Mouse (Mus musculus) heart, embryonic 11.5 days (tissue): Measurements from ENCODE around the gene Sarm1. TPM values are rescaled to one million over a fixed set of nuclear protein-coding genes. Genes with fewer than 3 reads are reported as not detected.

Experiments
- ATAC-seq: fragments of 200-750 bp; cut with Nextera tagmentation; replicated peaks from 2 replicates; pipeline ENCODE4 v1.8.0; 2017; ENCODE audit warnings: moderate library complexity; ENCODE audit not compliant: insufficient number of reproducible peaks, low FRiP score, low TSS enrichment
- H3K27ac ChIP-seq: fragments of 300-500 bp; sonication (generic); 2 replicates; pipeline ENCODE4 v1.5.1; 2014; ENCODE audit warnings: mild to moderate bottlenecking, low read depth, low read length
- H3K27me3 ChIP-seq: fragments of 300-500 bp; sonication (generic); 2 replicates; pipeline ENCODE4 v1.6.1; 2014; ENCODE audit warnings: mild to moderate bottlenecking, low read length, mixed read lengths; ENCODE audit not compliant: control insufficient read depth, insufficient read depth
- H3K36me3 ChIP-seq: fragments of 300-500 bp; sonication (generic); 2 replicates; pipeline ENCODE4 v1.6.1; 2014; ENCODE audit warnings: mild to moderate bottlenecking, low read length, moderate library complexity, mixed read lengths; ENCODE audit not compliant: control insufficient read depth, insufficient read depth
- H3K4me1 ChIP-seq: fragments of 300-500 bp; sonication (generic); 2 replicates; pipeline ENCODE4 v1.6.1; 2014; ENCODE audit warnings: low read length; ENCODE audit not compliant: control insufficient read depth, insufficient read depth
- H3K4me2 ChIP-seq: fragments of 300-500 bp; sonication (generic); 2 replicates; pipeline ENCODE4 v1.6.1; 2014; ENCODE audit warnings: mild to moderate bottlenecking, moderate library complexity
- H3K4me3 ChIP-seq: fragments of 300-500 bp; sonication (generic); 2 replicates; pipeline ENCODE4 v1.5.1; 2014; ENCODE audit warnings: low read depth, low read length
- H3K9ac ChIP-seq: fragments of 300-500 bp; sonication (generic); 2 replicates; pipeline ENCODE4 v1.6.1; 2014; ENCODE audit warnings: mild to moderate bottlenecking, low read depth, low read length, moderate library complexity
- H3K9me3 ChIP-seq: fragments of 300-500 bp; sonication (generic); replicated peaks from 2 replicates; pipeline ENCODE4 v1.6.1; 2016; ENCODE audit warnings: low read length; ENCODE audit not compliant: control insufficient read depth
- WGBS: fragments of 180-500 bp; shearing (Covaris S2); extraction: QIAGEN DNeasy Blood & Tissue Kit; methylation state at CpG from one replicate; pipeline ENCODE4 v1.1.7; 2014; ENCODE audit not compliant: insufficient replicate concordance; 5-methylcytosine and 5-hydroxymethylcytosine counted together
- polyA plus RNA-seq: library from polyadenylated mRNA; unstranded; fragments of >200 nt; fragmentation: Nextera tagmentation; extraction: Ambion mirVana; gene quantifications from 2 replicates; pipeline ENCODE4 v1.2.1, GENCODE M21; 2014

Sarm1 gene
- polyA plus RNA-seq, 1 experiment from 2014 or later: 0.39 TPM

DNA sequence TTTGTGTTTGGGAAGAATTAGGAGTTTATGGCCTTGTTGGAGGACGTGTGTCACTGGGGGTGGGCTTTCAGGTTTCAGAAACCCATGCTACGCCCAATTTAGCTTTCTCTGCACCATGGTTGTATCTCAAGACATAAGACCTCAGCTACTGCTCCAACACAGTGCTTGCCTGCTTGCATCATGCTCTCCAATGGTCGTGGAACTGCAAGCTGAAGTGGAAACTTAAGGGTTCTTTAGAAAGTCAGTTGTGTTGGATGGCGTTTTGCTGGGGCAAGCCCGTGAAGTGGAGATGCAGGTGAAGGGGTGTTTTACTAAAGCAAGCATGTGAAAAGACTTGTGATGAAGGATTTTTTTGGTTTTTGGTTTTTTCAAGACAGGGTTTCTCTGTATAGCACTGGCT, 54.4 kb downstream of the Sarm1 start:
- Histone ChIP-seq H3K4me1 (no peaks in the 10 kb centered on the region), H3K27me3 (no peaks in the 10 kb centered on the region), H3K9ac (no peak overlapping the region), H3K36me3 (no peaks in the 10 kb centered on the region), H3K4me3 (no peak overlapping the region), H3K9me3 (no peaks in the 10 kb centered on the region), H3K27ac (no peak overlapping the region), H3K4me2 (no peak overlapping the region)
- WGBS: 68% methylated on average over 5 of the region's 5 CpGs
- ATAC-seq: no peak

DNA sequence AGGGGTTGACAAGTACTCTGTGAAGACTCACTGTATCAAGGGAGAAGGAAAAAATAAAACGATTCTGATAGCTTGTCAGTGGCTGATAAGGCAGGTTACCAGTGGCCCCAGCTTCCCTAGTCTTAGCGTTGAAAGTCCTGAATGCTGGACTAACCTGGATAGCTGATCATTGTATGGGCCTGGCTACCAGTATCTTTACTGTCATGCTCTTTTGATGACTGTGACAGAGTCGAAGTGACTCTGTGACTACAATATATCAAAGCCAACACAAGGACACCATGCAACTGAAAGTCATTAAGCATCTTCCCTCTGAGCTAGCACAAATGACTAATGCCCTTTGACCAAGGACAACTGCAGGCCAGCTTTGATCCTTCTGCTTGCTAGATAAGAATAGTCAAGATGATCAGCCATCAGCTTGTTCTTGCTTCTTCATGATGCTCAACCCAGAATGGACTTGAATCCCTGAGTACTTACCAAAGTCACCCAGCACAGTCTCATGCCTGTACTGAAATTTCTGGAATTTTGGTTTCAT, 59.1 kb downstream of the Sarm1 start:
- Histone ChIP-seq H3K9me3 (no peaks in the 10 kb centered on the region), H3K27me3 (no peaks in the 10 kb centered on the region), H3K4me1 (peaks cover 6% of the 10 kb centered on the region), H3K4me2 (no peak overlapping the region), H3K4me3 (no peak overlapping the region), H3K36me3 (no peaks in the 10 kb centered on the region), H3K27ac (no peak overlapping the region), H3K9ac (no peak overlapping the region)
- WGBS: 40% methylated on average over 3 of the region's 3 CpGs
- no peak for ATAC-seq

- Histone ChIP-seq H3K4me1 (peaks cover 6% of the 10 kb centered on the region), H3K27me3 (no peaks in the 10 kb centered on the region), H3K9me3 (no peaks in the 10 kb centered on the region), H3K36me3 (no peaks in the 10 kb centered on the region), H3K9ac (no peak overlapping the region), H3K4me3 (no peak overlapping the region), H3K27ac (no peak overlapping the region), H3K4me2 (no peak overlapping the region)
- no peak for ATAC-seq
- whole genome bisulfite sequencing: 87% methylated on average over 7 of the region's 7 CpGs
These were observed 60.4 kb downstream of the Sarm1 start for GRCm38 (mm10) chr11:78437182-78437581.

DNA sequence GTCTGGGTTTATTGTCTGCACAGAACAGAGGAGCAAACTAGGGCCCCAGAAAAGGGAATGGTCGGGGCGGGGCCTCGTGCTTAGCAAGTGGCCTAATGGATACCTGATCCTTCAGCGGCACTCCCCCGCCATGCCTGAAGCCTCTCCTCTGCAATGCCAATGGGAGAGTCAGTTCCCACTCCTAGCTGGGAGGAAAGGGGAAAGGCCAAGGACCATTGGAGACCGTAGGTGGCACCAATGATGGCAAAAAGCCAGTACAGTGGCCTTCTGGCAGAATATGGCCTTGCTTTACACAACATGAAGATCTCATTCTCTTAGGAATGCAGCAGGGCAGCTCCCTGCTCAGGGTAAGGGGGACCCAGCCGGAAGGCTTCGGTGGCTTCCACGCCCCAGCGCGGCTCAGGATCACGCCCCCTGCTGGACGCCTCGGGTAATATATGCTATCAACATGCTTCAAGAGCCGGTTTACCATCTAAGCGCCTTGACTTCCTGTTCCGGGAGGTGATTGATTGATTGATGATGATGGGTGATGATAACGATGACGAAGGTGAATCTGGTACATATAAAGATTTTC, 61.7 kb downstream of the Sarm1 start:
- Histone ChIP-seq H3K4me1 (peaks cover 6% of the 10 kb centered on the region), H3K4me2 (peak overlapping the region; percentile 45), H3K9me3 (no peaks in the 10 kb centered on the region), H3K27ac (no peak overlapping the region), H3K36me3 (no peaks in the 10 kb centered on the region), H3K4me3 (no peak overlapping the region), H3K9ac (no peak overlapping the region), H3K27me3 (no peaks in the 10 kb centered on the region)
- no peak for ATAC-seq
- WGBS: 7% methylated on average over 19 of the region's 19 CpGs

DNA sequence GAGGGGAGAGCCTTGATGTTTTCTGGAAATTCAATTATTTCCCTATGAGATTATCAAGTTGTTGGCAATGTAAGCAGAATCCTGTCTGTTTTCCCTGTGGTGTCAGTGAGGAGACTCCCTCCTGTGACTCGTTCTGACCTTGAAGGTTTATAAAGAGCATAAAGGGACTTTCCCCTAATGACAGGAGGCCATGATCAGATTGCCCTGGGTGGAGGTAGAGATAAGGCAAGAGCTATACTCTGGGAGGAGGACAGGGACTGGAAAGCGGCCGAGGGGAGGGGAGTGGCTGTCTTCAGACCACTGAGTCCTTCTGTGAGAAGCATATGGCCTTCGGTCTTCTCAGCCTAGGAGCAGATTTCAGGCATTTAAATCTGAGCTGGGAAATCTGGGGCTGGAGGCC, 63.5 kb downstream of the Sarm1 start:
- Histone ChIP-seq H3K4me2 (no peak overlapping the region), H3K27ac (no peak overlapping the region), H3K9me3 (no peaks in the 10 kb centered on the region), H3K4me3 (no peak overlapping the region), H3K27me3 (no peaks in the 10 kb centered on the region), H3K4me1 (peaks cover 6% of the 10 kb centered on the region), H3K36me3 (no peaks in the 10 kb centered on the region), H3K9ac (no peak overlapping the region)
- ATAC-seq: no peak
- WGBS: 32% methylated on average over 4 of the region's 4 CpGs

DNA sequence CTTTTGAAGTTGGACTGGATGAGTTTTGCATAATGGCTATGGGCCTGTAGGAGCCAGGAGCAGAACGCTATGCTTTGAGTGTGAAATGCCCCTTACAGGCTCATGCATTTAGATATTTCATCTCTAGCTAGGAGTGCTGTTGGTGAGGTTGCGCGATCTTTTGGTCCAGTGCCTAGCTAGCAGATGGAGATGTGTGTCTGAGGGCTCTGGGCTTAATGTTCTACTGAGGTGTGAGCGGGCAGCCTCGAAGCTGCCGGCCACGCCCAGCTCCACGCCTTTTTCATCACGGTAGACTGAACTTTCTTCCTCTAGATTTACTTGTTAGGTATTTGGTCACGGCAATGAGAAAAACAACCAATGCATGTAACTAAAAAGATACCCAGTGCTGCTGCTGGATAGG, 66.4 kb downstream of the Sarm1 start:
- 79% methylated on average over 10 of the region's 10 CpGs for WGBS

DNA sequence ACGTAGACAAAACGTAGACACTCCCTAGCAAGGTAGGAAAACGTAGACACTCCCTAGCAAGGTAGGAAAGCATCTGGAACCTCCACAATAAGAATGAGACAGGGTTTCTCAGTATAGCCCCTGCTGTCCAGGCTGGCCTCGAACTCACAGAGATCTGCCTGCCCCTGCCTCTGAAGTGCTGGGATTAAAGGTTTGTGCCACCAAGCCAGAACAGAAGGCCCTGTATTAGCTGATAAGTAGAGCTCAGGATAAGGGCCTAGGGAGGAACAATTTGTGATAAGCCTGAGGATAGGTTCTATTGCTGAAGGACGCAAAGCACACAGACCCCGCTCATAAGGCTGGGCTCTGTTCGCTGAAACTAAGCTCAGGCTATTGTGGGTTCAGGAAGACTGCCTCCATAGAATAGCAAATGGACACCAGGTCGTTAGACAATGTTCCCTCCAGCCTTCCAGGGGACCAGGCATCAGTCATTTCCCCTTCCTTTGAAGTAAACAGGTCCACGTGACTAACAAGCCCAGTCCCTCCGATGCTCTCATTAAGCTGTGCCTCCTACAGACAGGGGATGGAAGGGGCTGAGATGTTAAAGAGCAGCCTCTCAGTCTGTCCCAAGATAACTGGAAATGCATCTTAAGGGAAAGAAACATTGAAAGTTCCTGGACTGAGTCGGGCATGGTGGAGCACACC, 67.2 kb downstream of the Sarm1 start:
- Histone ChIP-seq H3K4me1 (no peaks in the 10 kb centered on the region), H3K9me3 (no peaks in the 10 kb centered on the region), H3K9ac (no peak overlapping the region), H3K27ac (no peak overlapping the region), H3K36me3 (no peaks in the 10 kb centered on the region), H3K4me3 (no peak overlapping the region), H3K27me3 (no peaks in the 10 kb centered on the region), H3K4me2 (no peak overlapping the region)
- WGBS: 39% methylated on average over 11 of the region's 11 CpGs
- ATAC-seq: no peak

More for the DNA sequence above, 66.4 kb downstream of the Sarm1 start:
- Histone ChIP-seq H3K36me3 (no peaks in the 10 kb centered on the region), H3K9ac (no peak overlapping the region), H3K27ac (no peak overlapping the region), H3K4me3 (no peak overlapping the region), H3K27me3 (no peaks in the 10 kb centered on the region), H3K4me2 (no peak overlapping the region), H3K9me3 (no peaks in the 10 kb centered on the region), H3K4me1 (peaks cover 6% of the 10 kb centered on the region)
- no peak for ATAC-seq

DNA sequence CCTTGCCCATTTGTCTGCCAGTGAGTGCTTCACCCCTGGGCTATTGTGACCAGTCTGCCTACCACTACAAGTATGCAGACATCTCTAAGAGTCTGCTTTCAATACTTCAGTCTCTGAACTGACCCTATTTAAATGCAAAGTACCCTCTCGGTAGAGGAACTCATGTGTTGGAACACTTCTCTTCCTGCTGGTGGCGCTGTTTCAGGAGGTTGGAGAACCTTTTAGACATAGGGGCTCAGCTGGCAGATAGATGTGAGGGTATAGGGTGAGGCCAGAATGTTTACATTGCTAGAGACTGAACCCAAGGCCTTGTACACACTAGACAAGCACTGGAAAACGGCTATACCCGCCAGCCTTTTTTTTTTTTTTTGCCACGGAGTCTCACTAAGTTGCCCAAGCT, 69.2 kb downstream of the Sarm1 start:
- Histone ChIP-seq H3K9ac (no peak overlapping the region), H3K27me3 (no peaks in the 10 kb centered on the region), H3K4me3 (no peak overlapping the region), H3K36me3 (no peaks in the 10 kb centered on the region), H3K4me2 (no peak overlapping the region), H3K9me3 (no peaks in the 10 kb centered on the region), H3K27ac (no peak overlapping the region), H3K4me1 (no peaks in the 10 kb centered on the region)
- WGBS: 70% methylated on average over 5 of the region's 5 CpGs
- no peak for ATAC-seq

- H3K27ac ChIP-seq: no peak overlapping the region
- H3K9ac ChIP-seq: no peak overlapping the region
- no peak for ATAC-seq
- H3K9me3 ChIP-seq: no peaks in the 10 kb centered on the region
- H3K4me2 ChIP-seq: no peak overlapping the region
- peaks cover under 1% of the 10 kb centered on the region for H3K27me3 ChIP-seq
- H3K4me1 ChIP-seq: no peaks in the 10 kb centered on the region
- no peak overlapping the region for H3K4me3 ChIP-seq
- H3K36me3 ChIP-seq: no peaks in the 10 kb centered on the region
- whole genome bisulfite sequencing: 91% methylated on average over 6 of the region's 6 CpGs
These were observed 69.9 kb downstream of the Sarm1 start for GRCm38 (mm10) chr11:78427655-78428054.
